Mouse (Mus musculus): Measurements from ENCODE around the gene Mctp2.

GRCm38 (mm10) chr7:72150799-72151708, 155.4 kb downstream of the Mctp2 start:
- TF ChIP-seq CTCF (IDR thresholded peaks at IDR 0.05; ENCODE audit: control insufficient read depth, insufficient read depth, insufficient replicate concordance, low read depth, low read length) (no peak), POLR2A (IDR thresholded peaks at IDR 0.05; ENCODE audit: control insufficient read depth, low read depth, low read length) (no peak)

Data from testis, adult 2 months (tissue).